Mouse (Mus musculus): Measurements from ENCODE around the gene Zfp760.
"Not testable (repeated sequence)": the region's sequence is repeated elsewhere in the genome, so short reads cannot be mapped to it uniquely, and the experiment has no call there.

Zfp760 gene

GRCm38 (mm10) chr17:21707343-21707996 is at the start of gene Zfp760:
TSS of gene Zfp760 (plus strand) at chr17:21707741.
- peak; percentile 68 to 70 for DNase-seq (ENCODE audit: low spot score in 2 of 2)

GRCm38 (mm10) chr17:21678826-21679225 is 28.7 kb upstream of the Zfp760 start:
- not testable (repeated sequence) for DNase-seq (ENCODE audit: low spot score in 2 of 2)

GRCm38 (mm10) chr17:21679273-21680018 is 28.1 kb upstream of the Zfp760 start:
- DNase-seq (ENCODE audit: low spot score in 2 of 2): peak; percentile 62 to 81

GRCm38 (mm10) chr17:21680019-21680376 is 27.5 kb upstream of the Zfp760 start:
- DNase-seq (ENCODE audit: low spot score in 2 of 2): not testable (repeated sequence)

- no peak for DNase-seq (ENCODE audit: low spot score in 2 of 2)
These were observed 16.0 kb upstream of the Zfp760 start, which contains the start of gene Gm10226 for GRCm38 (mm10) chr17:21691560-21691959. TSS of gene Gm10226 (plus strand) at chr17:21691860.

GRCm38 (mm10) chr17:21693342-21693741 is 14.2 kb upstream of the Zfp760 start:
- no peak for DNase-seq (ENCODE audit: low spot score in 2 of 2)

GRCm38 (mm10) chr17:21696073-21696472 is 11.5 kb upstream of the Zfp760 start:
- DNase-seq (ENCODE audit: low spot score in 2 of 2): no peak

- no peak for DNase-seq (ENCODE audit: low spot score in 2 of 2)
These were observed 5.0 kb upstream of the Zfp760 start for GRCm38 (mm10) chr17:21702281-21703240.

- no peak for DNase-seq (ENCODE audit: low spot score in 2 of 2)
These were observed 4.1 kb upstream of the Zfp760 start for GRCm38 (mm10) chr17:21703414-21703813.

- DNase-seq (ENCODE audit: low spot score in 2 of 2): no peak
These were observed 860 bp downstream of the Zfp760 start for GRCm38 (mm10) chr17:21708401-21708800.

GRCm38 (mm10) chr17:21730495-21730894 is 23.0 kb downstream of the Zfp760 start, which contains the start of gene Zfp229:
TSS of gene Zfp229 (plus strand) at chr17:21730795.
- DNase-seq (ENCODE audit: low spot score in 2 of 2): not testable (repeated sequence)

GRCm38 (mm10) chr17:21733049-21733448 is 25.5 kb downstream of the Zfp760 start:
- no peak for DNase-seq (ENCODE audit: low spot score in 2 of 2)

GRCm38 (mm10) chr17:21733529-21734031 is 26.0 kb downstream of the Zfp760 start:
- DNase-seq (ENCODE audit: low spot score in 2 of 2): peak; percentile 26 to 40

GRCm38 (mm10) chr17:21752791-21753190 is 45.2 kb downstream of the Zfp760 start:
- DNase-seq (ENCODE audit: low spot score in 2 of 2): no peak

GRCm38 (mm10) chr17:21753342-21754208 is 46.0 kb downstream of the Zfp760 start:
- no peak for DNase-seq (ENCODE audit: low spot score in 2 of 2)

GRCm38 (mm10) chr17:21770336-21770735 is 62.8 kb downstream of the Zfp760 start:
- no peak for DNase-seq (ENCODE audit: low spot score in 2 of 2)
